Mouse (Mus musculus) intestine, embryonic 14.5 days (tissue): Measurements from ENCODE around the gene Bysl. TPM values are rescaled to one million over a fixed set of nuclear protein-coding genes. Genes with fewer than 3 reads are reported as not detected.
A peak's percentile ranks its signal among the peaks of the same experiment; 100 is the strongest.
"Not testable (repeated sequence)": the region's sequence is repeated elsewhere in the genome, so short reads cannot be mapped to it uniquely, and the experiment has no call there.

Experiments used
- ATAC-seq: fragments of 200-750 bp; cut with Nextera tagmentation; replicated peaks from 2 replicates; pipeline ENCODE4 v1.8.0; 2017; ENCODE audit warnings: low read depth, moderate number of reproducible peaks, moderate TSS enrichment, moderate library complexity; ENCODE audit not compliant: low FRiP score, low TSS enrichment
- DNase-seq: peaks from one replicate; pipeline ENCODE4 v3.0.0-alpha.2; 2018; ENCODE audit warnings: low spot score
- H3K27ac ChIP-seq: fragments of 300-500 bp; sonication (generic); 2 replicates; pipeline ENCODE4 v1.5.1; 2014; ENCODE audit warnings: low read depth, mild to moderate bottlenecking, control low read depth
- H3K27me3 ChIP-seq: fragments of 300-500 bp; sonication (generic); replicated peaks from 2 replicates; pipeline ENCODE4 v1.6.1; 2014; ENCODE audit warnings: low read length, control low read depth; ENCODE audit not compliant: control insufficient read depth, insufficient read depth
- H3K36me3 ChIP-seq: fragments of 300-500 bp; sonication (generic); 2 replicates; pipeline ENCODE4 v1.6.1; 2014; ENCODE audit warnings: low read length, control low read depth; ENCODE audit not compliant: control insufficient read depth, insufficient read depth
- H3K4me1 ChIP-seq: fragments of 300-500 bp; sonication (generic); replicated peaks from 2 replicates; pipeline ENCODE4 v1.6.1; 2014; ENCODE audit warnings: low read length, control low read depth, mixed read lengths; ENCODE audit not compliant: control insufficient read depth, insufficient read depth
- H3K4me2 ChIP-seq: fragments of 300-500 bp; sonication (generic); 2 replicates; pipeline ENCODE4 v1.6.1; 2014; ENCODE audit warnings: low read length
- H3K4me3 ChIP-seq: fragments of 300-500 bp; sonication (generic); 2 replicates; pipeline ENCODE4 v1.5.1; 2014; ENCODE audit warnings: low read depth, low read length, control low read depth, mixed read lengths
- H3K9ac ChIP-seq: fragments of 300-500 bp; sonication (generic); 2 replicates; pipeline ENCODE4 v1.6.1; 2014; ENCODE audit warnings: mild to moderate bottlenecking, low read length
- H3K9me3 ChIP-seq: fragments of 300-500 bp; sonication (generic); 2 replicates; pipeline ENCODE4 v1.6.1; 2016; ENCODE audit warnings: low read length, control low read depth; ENCODE audit not compliant: control insufficient read depth
- WGBS: fragments of 180-500 bp; shearing (Covaris S2); extraction: QIAGEN DNeasy Blood & Tissue Kit; methylation state at CpG from one replicate; pipeline ENCODE4 v1.1.7; 2014; 5-methylcytosine and 5-hydroxymethylcytosine counted together
- polyA plus RNA-seq: library from polyadenylated mRNA; unstranded; fragments of >200 nt; fragmentation: Nextera tagmentation; extraction: Ambion mirVana; gene quantifications from 2 replicates; pipeline ENCODE4 v1.2.1, GENCODE M21; 2014

Bysl gene
- polyA plus RNA-seq, 1 experiment from 2014 or later, result 25.7 TPM

- not testable (repeated sequence) for ATAC-seq, H3K27ac ChIP-seq, H3K9me3 ChIP-seq, H3K4me2 ChIP-seq, DNase-seq, H3K27me3 ChIP-seq, H3K9ac ChIP-seq, H3K4me3 ChIP-seq
- 79% methylated on average over 10 of the region's 10 CpGs for WGBS
- Histone ChIP-seq H3K4me1 (peaks cover 24% of the 10 kb centered on the region), H3K36me3 (peaks cover 65% of the 10 kb centered on the region)
Measured at GRCm38 (mm10) chr17:47598580-47599304, 12.6 kb downstream of the Bysl start.

GRCm38 (mm10) chr17:47597838-47598579, 13.3 kb downstream of the Bysl start:
- H3K36me3 ChIP-seq, result peaks cover 63% of the 10 kb centered on the region
- peak; percentile 75 for DNase-seq
- H3K4me1 ChIP-seq, result peaks cover 24% of the 10 kb centered on the region
- H3K27me3 ChIP-seq, result no peaks in the 10 kb centered on the region
- no peaks in the 10 kb centered on the region for H3K9me3 ChIP-seq
- peak overlapping the region; percentile 98; the same call in 1 of the 2 replicates for H3K27ac ChIP-seq
- WGBS, result 17% methylated on average over 10 of the region's 10 CpGs
- peak overlapping the region; percentile 73; the same call in 1 of the 2 replicates for H3K4me3 ChIP-seq
- H3K9ac ChIP-seq, result 0 out of 2 replicates have a peak overlapping the region, but pooled peaks have one; percentile 88
- no peak for ATAC-seq
- peak overlapping the region; percentile 97 for H3K4me2 ChIP-seq

GRCm38 (mm10) chr17:47597261-47597660, 14.0 kb downstream of the Bysl start:
- Histone ChIP-seq H3K27ac (peak overlapping the region; percentile 98), H3K9ac (peak overlapping the region; percentile 88), H3K4me2 (peak overlapping the region; percentile 97), H3K27me3 (no peaks in the 10 kb centered on the region), H3K4me3 (peak overlapping the region; percentile 73), H3K4me1 (peaks cover 30% of the 10 kb centered on the region), H3K36me3 (peaks cover 56% of the 10 kb centered on the region), H3K9me3 (no peaks in the 10 kb centered on the region)
- 37% methylated on average over 13 of the region's 13 CpGs for WGBS
- DNase-seq (no peak), ATAC-seq (no peak)

GRCm38 (mm10) chr17:47596839-47597164, 14.5 kb downstream of the Bysl start:
- WGBS, result 52% methylated on average over 5 of the region's 5 CpGs
- no peak for ATAC-seq
- Histone ChIP-seq H3K27me3 (no peaks in the 10 kb centered on the region), H3K4me3 (peak overlapping the region; percentile 73), H3K4me1 (peaks cover 30% of the 10 kb centered on the region), H3K9ac (peak overlapping the region; percentile 88), H3K9me3 (no peaks in the 10 kb centered on the region), H3K36me3 (peaks cover 51% of the 10 kb centered on the region), H3K4me2 (peak overlapping the region; percentile 97), H3K27ac (peak overlapping the region; percentile 98)
- DNase-seq, result no peak

GRCm38 (mm10) chr17:47596162-47596838, 15.0 kb downstream of the Bysl start:
- Histone ChIP-seq H3K36me3 (peaks cover 46% of the 10 kb centered on the region), H3K4me2 (peak overlapping the region; percentile 97), H3K9ac (peak overlapping the region; percentile 88), H3K27ac (peak overlapping the region; percentile 98), H3K9me3 (no peaks in the 10 kb centered on the region), H3K4me3 (peak overlapping the region; percentile 73), H3K27me3 (no peaks in the 10 kb centered on the region), H3K4me1 (peaks cover 30% of the 10 kb centered on the region)
- ATAC-seq (no peak; the same call in 1 of the 2 replicates), DNase-seq (no peak)
- WGBS, result 19% methylated on average over 6 of the region's 6 CpGs

- H3K27me3 ChIP-seq, result no peaks in the 10 kb centered on the region
- H3K4me1 ChIP-seq, result peaks cover 30% of the 10 kb centered on the region
- H3K4me2 ChIP-seq, result peak overlapping the region; percentile 97
- peaks cover 39% of the 10 kb centered on the region for H3K36me3 ChIP-seq
- peak overlapping the region; percentile 73 for H3K4me3 ChIP-seq
- no peaks in the 10 kb centered on the region for H3K9me3 ChIP-seq
- peak overlapping the region; percentile 88 for H3K9ac ChIP-seq
- peak; percentile 76 for ATAC-seq
- peak overlapping the region; percentile 98 for H3K27ac ChIP-seq
- 1% methylated on average over 21 of the region's 21 CpGs for WGBS
- peak; percentile 87 for DNase-seq
Measured at GRCm38 (mm10) chr17:47595248-47596161, 15.8 kb downstream of the Bysl start.

- DNase-seq (no peak), ATAC-seq (no peak)
- Histone ChIP-seq H3K4me1 (peaks cover 30% of the 10 kb centered on the region), H3K4me3 (peak overlapping the region; percentile 73), H3K4me2 (peak overlapping the region; percentile 97), H3K36me3 (peaks cover 33% of the 10 kb centered on the region), H3K9me3 (no peaks in the 10 kb centered on the region), H3K9ac (peak overlapping the region; percentile 88), H3K27me3 (no peaks in the 10 kb centered on the region), H3K27ac (peak overlapping the region; percentile 98)
- 3% methylated on average over 7 of the region's 9 CpGs for WGBS
Measured at GRCm38 (mm10) chr17:47594969-47595247, 16.4 kb downstream of the Bysl start.
